Mouse (Mus musculus) left cerebral cortex, adult 6 months (tissue): Measurements from ENCODE around the gene Ppp1r27. TPM values are rescaled to one million over a fixed set of nuclear protein-coding genes. Genes with fewer than 3 reads are reported as not detected.

Experiments used
- long read RNA-seq, 2 experiments: library from polyadenylated mRNA; unstranded; transcript quantifications; one replicate each; pipeline ENCODE4 v2.0.0; 2019 to 2020
- polyA plus RNA-seq: library from polyadenylated mRNA; unstranded; fragments of <200 nt; fragmentation: Nextera tagmentation; gene quantifications from 2 replicates; pipeline ENCODE4 v1.2.3, GENCODE M21; 2021

The Ppp1r27 gene
- polyA plus RNA-seq: not detected in 2 replicates
- long read RNA-seq, experiment 1: 0 reads
- long read RNA-seq, experiment 2: 0 reads

DNA sequence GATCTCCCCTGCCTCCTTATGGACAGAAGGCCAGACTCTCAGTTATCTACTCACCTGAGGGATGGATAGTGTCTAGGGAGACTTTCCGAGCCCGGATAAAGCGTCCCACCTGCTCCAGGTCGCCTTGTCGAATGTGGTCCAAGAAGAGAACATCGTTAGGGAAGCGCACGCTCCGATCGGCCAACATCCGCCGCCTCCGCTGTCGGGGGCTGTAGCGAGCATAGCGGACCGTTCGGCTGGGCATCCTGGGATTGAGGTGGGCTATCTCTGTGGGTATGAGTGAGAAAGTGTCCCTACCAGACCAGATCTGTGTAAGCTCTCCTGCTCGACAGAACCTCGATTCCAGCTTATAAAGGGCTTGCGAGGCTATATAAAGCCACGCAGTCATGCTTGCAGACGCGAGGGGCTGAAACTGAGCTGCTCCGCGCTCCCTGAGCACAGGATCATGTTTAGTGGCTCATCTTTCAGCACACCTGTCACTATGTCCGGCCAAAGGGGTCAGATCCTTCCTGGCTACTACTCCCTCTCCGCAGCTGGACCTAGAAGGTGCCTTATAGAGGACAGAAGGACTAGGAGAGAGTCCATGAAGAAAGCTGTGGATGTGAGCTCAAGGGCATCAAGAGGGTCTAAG, at the start of gene Ppp1r27:
Ppp1r27 (minus strand) TSS at position 323 of the 631 bp plus-strand sequence.

DNA sequence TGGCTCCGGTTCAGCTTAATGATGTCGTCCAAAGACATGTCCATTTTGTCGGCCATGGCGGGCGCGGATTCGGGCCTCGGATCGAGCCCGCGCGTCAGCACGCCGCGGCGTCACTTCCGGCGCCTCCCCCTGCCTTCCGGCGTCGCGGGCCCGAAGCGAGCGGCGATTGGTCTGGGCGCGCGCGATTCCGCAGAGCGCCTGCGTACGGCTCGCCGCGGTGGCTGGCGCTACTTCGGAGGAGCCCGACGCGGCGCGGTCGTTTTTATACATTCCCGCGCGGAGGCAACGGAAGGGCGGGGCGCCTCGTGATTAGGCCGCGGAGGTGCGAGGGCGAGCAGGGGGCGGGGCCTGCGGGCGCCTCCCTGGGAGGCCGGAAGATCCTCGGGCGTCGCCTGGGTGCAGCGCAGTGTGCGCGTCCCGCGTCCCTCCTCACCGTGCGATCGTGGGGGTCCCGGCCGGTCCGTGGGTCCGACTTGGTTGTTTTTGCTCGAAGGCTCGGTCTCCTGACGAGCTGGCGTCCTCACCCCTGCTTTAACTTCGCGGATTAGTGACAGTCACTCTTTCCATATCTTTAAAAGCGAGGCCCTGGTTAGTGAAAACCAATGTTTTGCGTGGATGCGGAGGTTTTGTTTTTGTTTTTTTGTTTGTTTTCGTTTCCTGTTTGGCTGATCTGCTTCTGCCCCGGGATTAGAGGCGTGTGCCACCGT, 47.5 kb upstream of the Ppp1r27 start, which contains the start of the genes Alyref and Anapc11:
Alyref (minus strand) TSS at position 83 of the 707 bp plus-strand sequence.
Anapc11 (plus strand) TSS at position 139 of the 707 bp plus-strand sequence.

DNA sequence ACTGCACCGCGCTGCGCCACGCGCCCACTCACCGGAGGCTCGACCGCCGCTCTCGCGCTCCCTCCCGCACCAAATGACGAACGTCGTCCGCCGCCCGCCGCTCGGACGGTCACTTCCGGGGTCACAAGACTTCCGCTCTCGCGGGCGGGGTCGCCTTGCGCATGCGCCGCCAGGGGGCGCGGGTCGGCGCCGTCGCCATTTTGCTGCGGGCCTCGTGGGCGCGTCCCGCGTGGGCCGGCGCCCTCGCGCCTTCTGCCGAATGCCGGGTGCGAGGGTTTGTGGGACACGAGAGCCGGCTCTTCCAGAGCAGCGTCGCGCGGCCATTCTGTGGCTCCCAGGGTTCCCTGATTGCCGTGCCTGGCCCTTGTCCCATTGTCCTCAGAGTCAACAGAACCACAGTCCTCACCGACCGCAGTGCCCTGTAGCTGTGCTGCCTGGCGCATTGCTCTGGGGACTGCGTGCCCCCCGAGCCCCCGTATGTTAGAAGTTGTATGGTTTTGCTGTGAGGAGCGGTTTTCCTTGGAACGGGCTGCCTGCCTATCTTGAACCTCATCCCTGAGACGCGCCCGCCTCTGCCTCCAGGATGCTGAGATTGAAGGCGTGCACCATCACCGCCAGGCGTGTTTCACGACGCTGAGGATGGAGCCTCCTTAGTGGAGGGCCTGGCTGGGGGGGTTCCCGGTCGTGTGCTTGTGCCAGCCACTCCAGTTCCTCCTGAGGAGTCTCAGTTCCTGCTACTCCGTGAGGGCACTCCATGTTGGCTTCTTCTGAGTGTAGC, 30.7 kb upstream of the Ppp1r27 start, which contains the start of gene Arhgdia:
Arhgdia (minus strand) TSS at position 135 of the 778 bp plus-strand sequence.

DNA sequence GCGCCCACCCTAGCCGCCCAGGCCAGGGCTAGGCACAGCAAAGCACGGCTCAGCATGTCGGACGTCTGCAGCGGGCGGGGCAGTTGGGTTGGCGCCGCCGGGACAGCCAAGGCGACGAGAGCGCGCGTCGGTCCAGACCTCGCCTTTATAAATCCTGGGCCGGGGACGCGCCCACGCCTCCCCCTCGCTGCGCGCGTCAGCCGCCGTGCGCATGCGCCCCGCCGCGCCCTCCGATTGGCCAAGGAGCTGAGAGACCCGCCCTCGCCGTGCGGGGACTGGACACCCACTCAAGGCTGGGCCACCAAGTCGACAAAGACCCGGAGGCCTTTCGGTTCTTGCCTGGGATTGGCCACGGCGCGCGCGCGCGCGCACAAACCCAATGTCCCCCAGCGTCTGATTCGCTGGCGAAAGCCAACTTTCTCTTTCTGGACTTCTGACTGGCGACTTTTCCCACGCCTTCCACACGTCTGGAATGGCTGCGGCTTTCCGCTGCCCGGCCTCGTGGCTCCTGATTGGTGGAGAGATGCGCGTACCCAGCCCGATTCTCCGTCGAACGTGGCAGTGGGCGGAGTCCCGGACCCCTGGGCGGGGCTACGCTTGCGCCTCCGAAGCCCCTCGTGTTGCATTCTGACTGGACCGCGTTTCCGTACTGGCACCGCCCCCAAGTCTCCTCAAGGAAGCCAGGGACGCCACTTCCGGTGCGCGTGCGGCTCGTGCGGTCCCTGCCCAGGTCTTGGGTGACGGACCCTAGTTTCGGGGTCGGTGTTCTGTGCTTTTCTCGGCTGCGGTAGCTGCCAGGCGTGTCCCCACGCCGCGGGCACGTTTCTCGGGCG, 22.0 kb upstream of the Ppp1r27 start, which contains the start of gene P4hb:
P4hb (minus strand) TSS at position 502 of the 833 bp plus-strand sequence.

DNA sequence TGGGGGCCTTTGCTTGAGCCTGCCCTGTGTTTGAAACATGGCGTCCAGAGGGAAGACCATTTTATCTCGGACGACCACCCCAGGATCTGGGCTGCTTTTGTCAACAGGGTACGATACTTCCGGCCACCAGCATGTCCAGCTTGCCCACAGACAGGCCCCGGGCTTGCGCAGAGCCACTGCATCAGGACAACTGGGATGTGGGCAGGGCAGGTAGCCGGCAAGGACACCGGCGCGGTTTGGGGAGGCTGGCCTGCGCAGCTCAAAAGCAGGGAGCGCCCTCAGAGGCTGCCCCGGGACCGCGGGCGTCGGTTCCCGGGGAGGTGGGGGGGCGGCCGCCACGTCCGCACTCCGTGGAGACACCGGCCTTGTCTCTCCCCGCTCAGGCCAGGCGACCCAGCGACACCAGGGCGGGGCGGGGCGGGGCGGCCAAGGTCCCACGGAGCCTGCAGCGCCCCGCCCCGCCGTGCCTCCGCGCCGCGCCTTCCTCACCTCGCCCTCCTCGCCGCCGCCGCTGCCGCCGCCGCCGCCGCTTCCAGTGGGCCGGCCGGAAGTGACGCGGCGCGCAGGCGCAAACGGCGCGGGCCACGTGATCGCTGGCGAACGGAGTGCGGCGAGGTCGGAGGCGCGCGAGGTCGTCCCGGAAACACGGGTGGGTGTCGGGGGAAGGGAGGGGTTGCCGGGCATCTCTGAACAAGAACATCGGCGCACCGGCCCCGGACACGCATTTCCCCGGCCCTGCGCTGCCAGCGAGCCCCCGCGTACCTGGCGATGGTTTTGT, 1.6 kb downstream of the Ppp1r27 start, which contains the start of gene Mcrip1:
Mcrip1 (minus strand) TSS at position 560 of the 778 bp plus-strand sequence.

DNA sequence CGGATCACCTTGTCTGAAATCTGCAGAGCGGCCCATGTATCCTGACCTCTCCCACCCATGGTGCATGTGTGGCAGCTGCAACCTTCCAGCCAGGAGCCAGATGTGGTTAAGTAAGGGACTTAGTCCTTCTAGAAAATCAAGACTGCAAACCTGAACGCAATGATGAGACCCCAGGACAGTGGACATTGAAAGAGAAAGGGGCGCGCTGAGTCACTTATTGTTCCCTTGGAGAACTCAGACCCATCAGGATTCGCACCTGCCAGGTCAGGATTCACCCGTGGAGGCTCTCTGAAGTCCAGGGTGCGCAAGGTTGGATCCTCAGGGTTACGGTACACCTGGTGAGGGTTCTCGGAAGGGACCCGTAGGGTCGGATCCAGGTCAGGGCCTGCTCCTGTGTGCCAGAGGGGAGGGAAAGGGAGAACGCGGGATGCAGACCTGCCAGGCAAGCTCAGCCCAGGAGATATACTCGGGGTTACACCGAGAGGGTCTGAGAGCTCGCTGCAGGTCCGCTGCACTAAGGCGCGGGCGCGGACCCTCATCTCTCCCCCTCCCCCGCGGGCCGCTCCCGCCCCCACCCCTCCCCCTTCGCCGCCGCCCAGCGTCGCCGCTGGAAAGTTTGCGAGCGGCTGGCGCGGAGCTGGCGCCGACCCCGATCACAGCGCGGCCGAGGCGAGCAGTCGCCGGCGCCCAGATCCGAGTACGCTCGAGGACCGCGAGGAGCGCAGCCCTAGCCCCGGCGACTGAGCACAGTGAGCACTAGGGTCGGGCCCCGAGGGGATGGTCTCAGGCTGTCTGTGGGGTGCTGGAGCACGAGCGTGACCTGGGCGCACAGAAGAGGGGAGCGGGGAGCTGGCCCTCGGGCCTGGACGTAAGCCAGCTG, 20.6 kb downstream of the Ppp1r27 start, which contains the start of gene Gcgr:
Gcgr (plus strand) TSS at position 615 of the 880 bp plus-strand sequence.

Other genes starting within 250 kb of the Ppp1r27 start
- gene Actg1, start 202.6 kb downstream of the Ppp1r27 start, polyA plus RNA-seq: 2,011 and 2,306 TPM in 2 replicates
- gene Fscn2, start 189.6 kb downstream of the Ppp1r27 start, polyA plus RNA-seq: 0.72 and 1.2 TPM in 2 replicates
- gene Faap100, start 172.4 kb downstream of the Ppp1r27 start, polyA plus RNA-seq: 6.8 and 7.3 TPM in 2 replicates
- gene Nploc4, start 113.4 kb downstream of the Ppp1r27 start, polyA plus RNA-seq: 4.6 and 5.8 TPM in 2 replicates
- not detected in 2 replicates for gene Tspan10, start 108.5 kb downstream of the Ppp1r27 start, polyA plus RNA-seq
- gene Pde6g, start 97.6 kb downstream of the Ppp1r27 start, polyA plus RNA-seq: 0.31 and 0.44 TPM in 2 replicates
- gene Oxld1, start 93.1 kb downstream of the Ppp1r27 start, polyA plus RNA-seq: 33.4 and 35.5 TPM in 2 replicates
- gene Ccdc137, start 93.0 kb downstream of the Ppp1r27 start, polyA plus RNA-seq: 26.0 and 30.0 TPM in 2 replicates
- gene Arl16, start 83.5 kb downstream of the Ppp1r27 start, polyA plus RNA-seq: 72.4 and 90.6 TPM in 2 replicates
- gene Mrpl12, start 66.5 kb downstream of the Ppp1r27 start, polyA plus RNA-seq: 113 and 125 TPM in 2 replicates
- gene Slc25a10, start 59.3 kb downstream of the Ppp1r27 start, polyA plus RNA-seq: 13.9 and 14.7 TPM in 2 replicates
- gene Gcgr, start 20.4 kb downstream of the Ppp1r27 start, polyA plus RNA-seq: 0.05 TPM in 1 of 2 replicates, not detected in the other
- 231 and 232 TPM in 2 replicates for gene Mcrip1, start 1.4 kb downstream of the Ppp1r27 start, polyA plus RNA-seq
- gene P4hb, start 22.1 kb upstream of the Ppp1r27 start, polyA plus RNA-seq: 99.2 and 113 TPM in 2 replicates
- gene Arhgdia, start 30.5 kb upstream of the Ppp1r27 start, polyA plus RNA-seq: 186 and 291 TPM in 2 replicates
- gene Alyref, start 47.2 kb upstream of the Ppp1r27 start, polyA plus RNA-seq: 7.2 and 21.6 TPM in 2 replicates
- 76.6 and 229 TPM in 2 replicates for gene Anapc11, start 47.3 kb upstream of the Ppp1r27 start, polyA plus RNA-seq
- gene Npb, start 57.3 kb upstream of the Ppp1r27 start, polyA plus RNA-seq: 0.61 and 0.85 TPM in 2 replicates
- gene Pcyt2, start 66.8 kb upstream of the Ppp1r27 start, polyA plus RNA-seq: 109 and 110 TPM in 2 replicates
- 21.5 and 24.4 TPM in 2 replicates for gene Sirt7, start 74.1 kb upstream of the Ppp1r27 start, polyA plus RNA-seq
- 14.1 and 24.2 TPM in 2 replicates for gene Mafg, start 82.5 kb upstream of the Ppp1r27 start, polyA plus RNA-seq
- 4.4 and 5.1 TPM in 2 replicates for gene Pycr1, start 92.6 kb upstream of the Ppp1r27 start, polyA plus RNA-seq
- gene Myadml2, start 97.0 kb upstream of the Ppp1r27 start, polyA plus RNA-seq: 7.4 and 9.6 TPM in 2 replicates
- gene Notum, start 110.0 kb upstream of the Ppp1r27 start, polyA plus RNA-seq: 0.55 and 3.6 TPM in 2 replicates
- gene Aspscr1, start 121.8 kb upstream of the Ppp1r27 start, polyA plus RNA-seq: 48.4 and 50.7 TPM in 2 replicates
- gene Cenpx, start 162.6 kb upstream of the Ppp1r27 start, polyA plus RNA-seq: 82.4 and 87.0 TPM in 2 replicates
- 6.3 and 8.2 TPM in 2 replicates for gene Lrrc45, start 162.8 kb upstream of the Ppp1r27 start, polyA plus RNA-seq
- 38.2 and 40.8 TPM in 2 replicates for gene Rac3, start 170.3 kb upstream of the Ppp1r27 start, polyA plus RNA-seq
- gene Dcxr, start 176.1 kb upstream of the Ppp1r27 start, polyA plus RNA-seq: 20.5 and 25.7 TPM in 2 replicates
- 2.0 and 2.1 TPM in 2 replicates for gene Cbr2, start 181.0 kb upstream of the Ppp1r27 start, polyA plus RNA-seq
- 0.18 and 1.9 TPM in 2 replicates for gene Hmga1b, start 211.7 kb upstream of the Ppp1r27 start, polyA plus RNA-seq
- 29.8 and 56.0 TPM in 2 replicates for gene Rfng, start 233.1 kb upstream of the Ppp1r27 start, polyA plus RNA-seq
- gene Gps1, start 233.1 kb upstream of the Ppp1r27 start, polyA plus RNA-seq: 203 and 262 TPM in 2 replicates
- gene Dus1l, start 245.3 kb upstream of the Ppp1r27 start, polyA plus RNA-seq: 32.0 and 44.3 TPM in 2 replicates